Mouse (Mus musculus) heart, postnatal 0 days (tissue): ENCODE data around the gene Rpa2.

Experiments used
- CTCF ChIP-seq: IDR thresholded peaks from 2 replicates; pipeline ENCODE4 v1.5.1; 2016; ENCODE audit warnings: antibody characterized with exemption, control low read depth, low read depth
- EP300 ChIP-seq: IDR thresholded peaks from 2 replicates; pipeline ENCODE4 v1.6.1; 2016; ENCODE audit warnings: antibody characterized with exemption, low read depth

- no peak for TF ChIP-seq CTCF
- TF ChIP-seq EP300: no peak
Measured at GRCm38 (mm10) chr4:132749258-132749982, 18.7 kb upstream of the Rpa2 start.
